Comparison of ENCODE assay signal across 14 mouse cellular contexts in the genomic region with DNA sequence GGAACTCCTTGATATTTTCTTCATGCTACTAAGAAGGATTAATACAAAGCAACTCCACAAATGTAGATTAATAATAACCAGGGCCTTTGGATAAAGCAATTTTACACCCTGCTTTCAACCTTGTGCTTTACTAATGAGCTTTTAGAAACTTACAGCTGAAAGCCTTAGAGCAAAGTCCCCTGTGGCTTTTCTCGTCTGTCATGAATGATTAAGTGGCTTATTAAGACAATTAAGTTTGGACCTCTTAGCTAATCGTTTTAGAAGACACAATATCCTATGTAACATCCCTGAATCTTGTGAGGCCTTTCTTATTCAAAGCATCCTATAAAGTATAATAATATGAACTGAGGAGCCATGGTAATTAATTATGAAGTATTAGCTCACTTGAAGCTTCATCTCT.
"Had no signal": no experiment of that assay in that cellular context is flagged by ENCODE, and none has a peak within 500 bp of the region (broad histone marks: within the 10 kb centered on the region; RNA-seq: fewer than 3 reads in every experiment).

No protein-coding gene starts in this region.

- H3K9me3 ChIP-seq: kidney, embryonic 15.5 days; liver, embryonic 15.5 days; midbrain, embryonic 12.5 days had no signal

- ATAC-seq: lung, postnatal 0 days had no signal

- H3K27me3 ChIP-seq: kidney, embryonic 15.5 days; liver, embryonic 15.5 days; midbrain, embryonic 12.5 days had no signal

- H3K4me2 ChIP-seq: kidney, embryonic 15.5 days; liver, embryonic 11.5 days; liver, embryonic 15.5 days; midbrain, embryonic 12.5 days had no signal

- H3K9ac ChIP-seq: kidney, embryonic 15.5 days; liver, embryonic 15.5 days; midbrain, embryonic 12.5 days had no signal

- H3K36me3 ChIP-seq: kidney, embryonic 15.5 days; liver, embryonic 15.5 days; midbrain, embryonic 12.5 days had no signal

- H3K4me3 ChIP-seq: kidney, embryonic 15.5 days; liver, embryonic 15.5 days; midbrain, embryonic 12.5 days had no signal

- H3K4me1 ChIP-seq: kidney, embryonic 15.5 days; liver, embryonic 15.5 days; midbrain, embryonic 12.5 days had no signal

- DNase-seq: kidney, adult 18-20 months; kidney, postnatal 14 days; left cerebral cortex, postnatal 4 days; lung, adult 2 months; lung, postnatal 36 days; right cerebral cortex, postnatal 4 days; spleen, adult 18-20 months; thymus, adult 2 months; thymus, postnatal 25 days had no signal

- H3K27ac ChIP-seq: kidney, embryonic 15.5 days; liver, embryonic 15.5 days; midbrain, embryonic 12.5 days had no signal
